Mouse (Mus musculus) embryonic facial prominence, embryonic 14.5 days (tissue): ENCODE measurements around the gene Jrkl. TPM values are rescaled to one million over a fixed set of nuclear protein-coding genes. Genes with fewer than 3 reads are reported as not detected.

Experiments used
- ATAC-seq: fragments of 200-750 bp; cut with Nextera tagmentation; 2 replicates; pipeline ENCODE4 v1.8.0; 2017; ENCODE audit warnings: low read depth, moderate number of reproducible peaks, moderate TSS enrichment
- DNase-seq: peaks from one replicate; pipeline ENCODE4 v3.0.0-alpha.2; 2015; ENCODE audit warnings: low spot score
- H3K27ac ChIP-seq: fragments of 300-500 bp; sonication (generic); replicated peaks from 2 replicates; pipeline ENCODE4 v1.5.1; 2014; ENCODE audit warnings: low read depth, mild to moderate bottlenecking, low read length, moderate library complexity
- H3K27me3 ChIP-seq: fragments of 300-500 bp; sonication (generic); replicated peaks from 2 replicates; pipeline ENCODE4 v1.6.1; 2014; ENCODE audit warnings: low read length; ENCODE audit not compliant: control insufficient read depth, insufficient read depth
- H3K36me3 ChIP-seq: fragments of 300-500 bp; sonication (generic); 2 replicates; pipeline ENCODE4 v1.6.1; 2014; ENCODE audit warnings: low read length, mixed read lengths; ENCODE audit not compliant: control insufficient read depth, insufficient read depth
- H3K4me1 ChIP-seq: fragments of 300-500 bp; sonication (generic); 2 replicates; pipeline ENCODE4 v1.6.1; 2014; ENCODE audit warnings: antibody characterized with exemption, low read length; ENCODE audit not compliant: control insufficient read depth, insufficient read depth
- H3K4me2 ChIP-seq: fragments of 300-500 bp; sonication (generic); 2 replicates; pipeline ENCODE4 v1.6.1; 2014; ENCODE audit warnings: low read depth, mild to moderate bottlenecking, low read length, moderate library complexity, mixed read lengths
- H3K4me3 ChIP-seq: fragments of 300-500 bp; sonication (generic); 2 replicates; pipeline ENCODE4 v1.5.1; 2014; ENCODE audit warnings: low read depth, mild to moderate bottlenecking, low read length
- H3K9ac ChIP-seq: fragments of 300-500 bp; sonication (generic); 2 replicates; pipeline ENCODE4 v1.6.1; 2014; ENCODE audit warnings: low read depth, mild to moderate bottlenecking, low read length, moderate library complexity, mixed read lengths
- H3K9me3 ChIP-seq: fragments of 300-500 bp; sonication (generic); 2 replicates; pipeline ENCODE4 v1.6.1; 2016; ENCODE audit warnings: low read length; ENCODE audit not compliant: control insufficient read depth
- WGBS: fragments of 180-500 bp; shearing (Covaris S2); extraction: QIAGEN DNeasy Blood & Tissue Kit; methylation state at CpG from one replicate; pipeline ENCODE4 v1.1.7; 2014; 5-methylcytosine and 5-hydroxymethylcytosine counted together
- polyA plus RNA-seq: library from polyadenylated mRNA; unstranded; fragments of >200 nt; fragmentation: Nextera tagmentation; extraction: Ambion mirVana; gene quantifications from 2 replicates; pipeline ENCODE4 v1.2.1, GENCODE M21; 2014

The Jrkl gene
- polyA plus RNA-seq, 1 experiment from 2014 or later, result 9.6 TPM

GRCm38 (mm10) chr9:13242321-13242720 is 3.3 kb downstream of the Jrkl start:
- H3K27ac ChIP-seq, result no peak overlapping the region
- H3K9me3 ChIP-seq, result no peaks in the 10 kb centered on the region
- ATAC-seq (no peak), DNase-seq (peak; percentile 44)
- no peaks in the 10 kb centered on the region for H3K36me3 ChIP-seq
- H3K4me3 ChIP-seq, result no peak overlapping the region
- no peak overlapping the region for H3K4me2 ChIP-seq
- peaks cover 11% of the 10 kb centered on the region for H3K4me1 ChIP-seq
- no peaks in the 10 kb centered on the region for H3K27me3 ChIP-seq
- H3K9ac ChIP-seq, result no peak overlapping the region

GRCm38 (mm10) chr9:13231545-13232216 is 13.9 kb downstream of the Jrkl start:
- Histone ChIP-seq H3K9ac (no peak overlapping the region), H3K27me3 (no peaks in the 10 kb centered on the region), H3K9me3 (peaks cover 8% of the 10 kb centered on the region), H3K27ac (no peak overlapping the region), H3K4me2 (no peak overlapping the region), H3K36me3 (no peaks in the 10 kb centered on the region), H3K4me3 (no peak overlapping the region), H3K4me1 (no peaks in the 10 kb centered on the region)
- 18% methylated on average over 5 of the region's 5 CpGs for WGBS
- DNase-seq (peak; percentile 67), ATAC-seq (no peak)

- DNase-seq (no peak), ATAC-seq (no peak)
- no peak overlapping the region for H3K27ac ChIP-seq
- H3K36me3 ChIP-seq, result no peaks in the 10 kb centered on the region
- WGBS, result 5% methylated on average over 4 of the region's 4 CpGs
- H3K27me3 ChIP-seq, result no peaks in the 10 kb centered on the region
- no peak overlapping the region for H3K4me3 ChIP-seq
- no peak overlapping the region for H3K4me2 ChIP-seq
- no peak overlapping the region for H3K9ac ChIP-seq
- H3K9me3 ChIP-seq, result peaks cover 8% of the 10 kb centered on the region
- H3K4me1 ChIP-seq, result no peaks in the 10 kb centered on the region
Measured at GRCm38 (mm10) chr9:13230553-13230952, 15.1 kb downstream of the Jrkl start.

- ATAC-seq (no peak), DNase-seq (no peak)
- Histone ChIP-seq H3K9ac (no peak overlapping the region), H3K9me3 (peaks cover 8% of the 10 kb centered on the region), H3K4me3 (no peak overlapping the region), H3K4me1 (no peaks in the 10 kb centered on the region), H3K36me3 (no peaks in the 10 kb centered on the region), H3K4me2 (no peak overlapping the region), H3K27me3 (no peaks in the 10 kb centered on the region), H3K27ac (no peak overlapping the region)
- WGBS, result 75% methylated on average over 1 of the region's 1 CpGs
Measured at GRCm38 (mm10) chr9:13225872-13226271, 19.8 kb downstream of the Jrkl start.

GRCm38 (mm10) chr9:13206369-13206768 is 39.3 kb downstream of the Jrkl start:
- H3K9ac ChIP-seq, result no peak overlapping the region
- no peaks in the 10 kb centered on the region for H3K4me1 ChIP-seq
- 51% methylated on average over 2 of the region's 2 CpGs for WGBS
- no peaks in the 10 kb centered on the region for H3K9me3 ChIP-seq
- H3K27me3 ChIP-seq, result no peaks in the 10 kb centered on the region
- ATAC-seq (no peak), DNase-seq (no peak)
- no peak overlapping the region for H3K27ac ChIP-seq
- H3K4me2 ChIP-seq, result no peak overlapping the region
- no peak overlapping the region for H3K4me3 ChIP-seq
- H3K36me3 ChIP-seq, result no peaks in the 10 kb centered on the region

GRCm38 (mm10) chr9:13203681-13204080 is 41.9 kb downstream of the Jrkl start:
- H3K4me1 ChIP-seq, result no peaks in the 10 kb centered on the region
- no peaks in the 10 kb centered on the region for H3K9me3 ChIP-seq
- no peak overlapping the region for H3K9ac ChIP-seq
- H3K4me2 ChIP-seq, result no peak overlapping the region
- no peak overlapping the region for H3K4me3 ChIP-seq
- H3K27ac ChIP-seq, result no peak overlapping the region
- DNase-seq (no peak), ATAC-seq (no peak)
- no peaks in the 10 kb centered on the region for H3K36me3 ChIP-seq
- 83% methylated on average over 5 of the region's 5 CpGs for WGBS
- no peaks in the 10 kb centered on the region for H3K27me3 ChIP-seq

GRCm38 (mm10) chr9:13203109-13203508 is 42.5 kb downstream of the Jrkl start:
- no peaks in the 10 kb centered on the region for H3K4me1 ChIP-seq
- H3K4me2 ChIP-seq, result no peak overlapping the region
- H3K36me3 ChIP-seq, result no peaks in the 10 kb centered on the region
- H3K27ac ChIP-seq, result no peak overlapping the region
- ATAC-seq (no peak), DNase-seq (no peak)
- H3K9ac ChIP-seq, result no peak overlapping the region
- H3K9me3 ChIP-seq, result no peaks in the 10 kb centered on the region
- H3K4me3 ChIP-seq, result no peak overlapping the region
- 74% methylated on average over 1 of the region's 1 CpGs for WGBS
- H3K27me3 ChIP-seq, result no peaks in the 10 kb centered on the region

GRCm38 (mm10) chr9:13200079-13200478 is 45.5 kb downstream of the Jrkl start:
- 61% methylated on average over 3 of the region's 3 CpGs for WGBS
- H3K36me3 ChIP-seq, result no peaks in the 10 kb centered on the region
- no peak overlapping the region for H3K9ac ChIP-seq
- H3K27ac ChIP-seq, result no peak overlapping the region
- H3K4me3 ChIP-seq, result no peak overlapping the region
- H3K9me3 ChIP-seq, result no peaks in the 10 kb centered on the region
- H3K27me3 ChIP-seq, result no peaks in the 10 kb centered on the region
- no peak overlapping the region for H3K4me2 ChIP-seq
- DNase-seq (peak; percentile 16), ATAC-seq (no peak)
- no peaks in the 10 kb centered on the region for H3K4me1 ChIP-seq

GRCm38 (mm10) chr9:13195762-13196161 is 49.9 kb downstream of the Jrkl start:
- H3K27me3 ChIP-seq, result no peaks in the 10 kb centered on the region
- ATAC-seq, result no peak
- WGBS, result 11% methylated on average over 7 of the region's 7 CpGs

More at GRCm38 (mm10) chr9:13195762-13196161, 49.9 kb downstream of the Jrkl start:
- Histone ChIP-seq H3K27ac (no peak overlapping the region), H3K36me3 (no peaks in the 10 kb centered on the region), H3K4me2 (no peak overlapping the region), H3K4me3 (no peak overlapping the region), H3K9ac (no peak overlapping the region), H3K4me1 (no peaks in the 10 kb centered on the region), H3K9me3 (no peaks in the 10 kb centered on the region)
- DNase-seq, result peak; percentile 48
